Mouse (Mus musculus) thymus, postnatal 36 days (tissue): ENCODE measurements at regions not wholly inside any gene's neighbourhood (a gene's known extent, or its start where the extent isn't known, plus 50 kb on each side); places are given as distances from the start of the nearest gene placed in this dataset.

Experiments
- DNase-seq, 2 experiments: peaks; one replicate each; pipeline ENCODE4 v3.0.0; 2022; ENCODE audit warnings: mixed read lengths in 2 of 2

DNA sequence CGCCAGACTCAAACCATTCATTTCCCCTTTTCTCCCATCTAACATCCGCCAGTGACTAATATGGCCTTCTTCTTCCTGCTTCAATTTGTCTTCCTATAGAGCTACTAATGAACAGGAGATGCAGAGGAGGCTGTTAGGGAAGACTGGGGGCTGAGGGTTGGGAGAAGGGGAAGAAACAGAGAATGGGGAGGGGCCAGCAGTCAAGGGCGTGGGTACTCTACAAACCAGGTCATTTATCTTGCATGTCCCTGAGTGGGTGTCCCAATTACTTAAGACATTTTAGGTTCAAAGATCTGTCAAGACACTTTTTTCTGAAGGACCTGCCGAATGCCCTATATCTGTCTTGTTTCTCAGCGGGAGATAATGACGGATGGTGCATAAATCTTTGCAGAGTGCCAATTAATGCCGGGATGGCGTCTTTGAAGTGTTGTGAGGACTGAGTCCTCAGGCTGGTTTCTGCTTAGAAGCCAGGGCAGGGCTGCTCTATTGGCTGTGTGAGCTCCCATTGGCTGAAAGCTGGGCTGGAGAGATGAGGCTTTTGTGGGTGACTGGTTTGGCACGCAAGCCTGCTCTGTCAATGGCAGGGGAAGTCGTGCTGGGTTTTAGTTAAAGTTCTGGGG lies 294.7 kb upstream of the Ppp2r3a start:
- DNase-seq: no peak

DNA sequence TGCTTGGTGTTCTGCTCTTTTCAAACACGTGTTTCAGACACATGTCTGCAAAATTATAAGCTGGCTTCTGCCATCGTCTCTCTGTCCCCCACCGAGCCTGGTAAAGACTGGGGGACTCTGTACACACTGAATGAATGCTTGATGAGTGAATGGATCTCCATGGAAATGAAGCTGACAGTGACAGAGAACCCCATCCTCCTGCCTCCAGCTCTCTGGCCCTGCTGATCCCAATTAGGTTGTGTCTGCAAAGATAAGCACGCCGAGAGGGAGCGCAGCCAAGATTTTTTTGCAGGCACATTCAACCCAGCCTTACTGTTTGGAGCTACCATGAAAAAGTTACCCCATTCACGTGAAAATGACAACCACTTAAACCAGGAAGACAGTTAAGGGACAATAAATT lies 266.5 kb upstream of the Ppp2r3a start:
- no peak for DNase-seq

DNA sequence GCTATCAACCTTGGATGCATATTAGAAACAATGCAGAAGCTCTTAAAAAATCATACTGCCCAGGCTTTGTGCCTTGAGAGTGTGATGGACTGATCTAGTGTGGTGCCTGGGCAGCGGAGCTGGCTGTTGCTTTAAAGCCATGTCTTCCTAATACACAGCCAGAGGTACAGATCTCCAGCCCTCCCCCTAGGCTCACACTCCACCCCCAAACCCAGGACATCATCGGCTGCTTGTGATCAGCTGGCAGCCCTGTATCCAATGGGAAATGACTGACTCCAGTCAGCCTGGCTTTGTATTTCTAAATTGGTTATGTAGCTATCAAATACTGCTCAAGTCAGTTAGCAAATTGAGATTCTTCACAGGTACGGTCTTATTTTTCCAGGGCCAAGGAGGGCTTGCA lies 259.2 kb upstream of the Ppp2r3a start:
- DNase-seq: no peak

DNA sequence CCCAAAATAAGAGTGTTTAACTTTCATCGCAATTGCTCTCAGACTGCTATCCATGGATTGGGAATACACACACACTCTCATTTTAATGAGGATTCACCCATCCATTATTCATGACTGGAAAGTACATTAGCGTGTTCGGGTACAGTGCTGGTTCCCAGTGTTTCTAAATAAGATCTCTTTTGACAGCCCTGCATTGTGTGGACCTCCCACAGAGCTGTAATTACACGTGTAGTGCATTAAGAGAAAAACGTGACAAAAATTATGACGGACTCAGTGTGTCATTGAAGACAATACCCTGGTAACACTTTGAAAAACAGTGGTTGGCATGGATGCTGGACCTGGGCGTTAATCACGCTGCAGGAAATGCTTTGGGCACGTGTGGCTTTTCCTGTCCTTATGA lies 257.6 kb upstream of the Ppp2r3a start:
- DNase-seq: no peak

DNA sequence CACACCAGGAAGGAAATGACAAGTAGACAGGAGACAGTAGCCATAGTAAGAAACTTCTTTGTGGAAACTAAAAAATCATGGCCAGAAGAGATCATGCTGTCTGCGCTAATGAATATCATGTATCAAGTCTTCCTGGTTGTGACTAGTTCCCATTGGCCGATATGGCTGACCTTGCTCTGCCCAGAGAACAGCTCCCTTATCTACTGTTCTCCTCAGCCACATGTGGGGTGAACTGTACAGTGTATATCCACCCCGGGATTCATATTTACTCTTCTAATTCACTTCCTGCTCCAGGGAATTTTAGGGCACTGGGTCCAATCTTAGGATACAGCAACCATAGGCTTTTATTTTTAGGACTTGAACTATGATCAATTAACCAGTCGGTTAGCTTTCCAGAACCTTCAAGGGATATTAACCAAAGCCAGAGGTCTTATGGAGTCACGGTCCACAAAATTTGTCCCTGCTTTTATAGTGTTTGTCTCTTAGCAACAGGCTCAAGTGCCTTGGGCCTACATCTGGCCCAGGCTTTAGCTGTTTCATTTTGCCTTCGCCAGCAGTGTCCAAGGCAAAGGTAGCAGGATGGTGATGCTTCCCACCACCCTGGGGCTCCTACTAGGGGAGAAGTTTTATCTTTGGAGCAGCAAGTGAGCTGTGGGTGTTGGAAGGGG lies 255.6 kb upstream of the Ppp2r3a start:
- DNase-seq: no peak

DNA sequence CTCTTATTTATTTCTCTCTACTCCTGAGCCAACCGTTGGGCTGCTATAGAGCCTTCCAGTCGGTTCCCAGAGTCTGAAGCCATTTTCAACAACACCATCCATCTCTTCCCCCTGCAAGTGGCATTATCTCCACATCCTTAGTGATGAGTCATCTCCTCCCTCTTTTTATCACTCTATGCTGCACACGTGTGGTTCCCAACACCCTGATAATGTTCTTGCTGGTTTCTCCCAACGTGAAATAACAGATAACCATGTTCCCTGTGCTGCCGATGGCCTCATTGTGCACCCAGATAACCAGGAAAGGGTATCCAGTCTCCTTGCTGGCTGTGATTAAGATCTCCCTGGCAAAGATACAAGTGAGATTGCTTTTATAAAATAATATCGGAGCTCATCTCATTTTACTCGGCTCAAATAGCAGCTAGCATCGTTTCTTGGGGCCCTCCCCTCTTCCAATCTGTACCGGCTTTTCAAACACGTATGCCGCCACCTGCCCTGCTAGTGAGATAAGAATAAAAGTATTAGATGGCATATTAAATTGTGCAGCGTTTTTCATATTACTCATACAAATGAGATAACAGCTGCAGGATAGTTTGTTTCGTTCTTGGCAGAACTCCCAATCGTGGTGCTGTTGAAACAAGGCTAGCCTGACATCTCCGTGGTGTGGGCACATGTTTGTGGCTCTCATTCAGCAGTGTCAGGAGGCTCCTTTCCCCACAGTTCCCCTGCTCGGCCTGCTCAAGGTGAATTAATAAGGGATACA lies 250.3 kb upstream of the Ppp2r3a start:
- no peak for DNase-seq

DNA sequence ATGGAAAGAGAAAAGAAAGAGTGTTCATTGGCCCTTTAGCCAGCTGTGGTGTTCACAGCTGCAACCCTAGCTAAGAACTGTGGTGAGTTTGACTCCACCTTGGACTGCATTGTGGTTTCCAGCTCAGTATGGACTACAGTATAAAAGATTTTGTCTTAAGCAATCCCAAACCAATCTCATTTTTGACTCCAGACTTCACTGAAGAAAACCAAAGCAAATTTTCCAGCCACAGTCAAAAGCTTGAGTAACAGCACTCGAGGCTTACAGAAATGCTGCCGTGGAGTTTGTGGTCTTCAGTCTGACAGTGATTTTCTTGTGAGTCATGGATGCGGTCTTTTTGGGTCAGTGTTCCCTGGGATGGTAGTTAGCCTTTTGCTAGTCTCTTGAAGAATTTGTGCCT lies 249.4 kb upstream of the Ppp2r3a start:
- DNase-seq: no peak

DNA sequence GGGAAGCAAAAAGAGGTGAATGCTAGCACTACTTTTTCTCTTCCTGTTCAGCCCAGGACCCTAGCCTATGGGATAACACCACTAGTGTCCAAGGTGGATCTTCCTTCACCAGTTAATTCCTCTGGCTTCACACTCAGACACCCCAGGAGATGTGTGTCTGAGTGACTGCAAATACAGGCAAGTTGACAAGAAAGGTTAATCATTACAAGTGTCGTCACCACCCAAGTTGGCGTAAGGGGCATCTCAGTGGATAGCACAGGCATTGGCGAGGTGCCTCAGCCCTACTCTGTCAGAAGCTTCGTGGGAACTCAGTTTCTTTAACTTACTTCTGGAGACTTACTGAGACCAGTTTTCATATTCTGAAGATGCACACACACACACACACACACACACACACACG lies 247.1 kb upstream of the Ppp2r3a start:
- DNase-seq: no peak

DNA sequence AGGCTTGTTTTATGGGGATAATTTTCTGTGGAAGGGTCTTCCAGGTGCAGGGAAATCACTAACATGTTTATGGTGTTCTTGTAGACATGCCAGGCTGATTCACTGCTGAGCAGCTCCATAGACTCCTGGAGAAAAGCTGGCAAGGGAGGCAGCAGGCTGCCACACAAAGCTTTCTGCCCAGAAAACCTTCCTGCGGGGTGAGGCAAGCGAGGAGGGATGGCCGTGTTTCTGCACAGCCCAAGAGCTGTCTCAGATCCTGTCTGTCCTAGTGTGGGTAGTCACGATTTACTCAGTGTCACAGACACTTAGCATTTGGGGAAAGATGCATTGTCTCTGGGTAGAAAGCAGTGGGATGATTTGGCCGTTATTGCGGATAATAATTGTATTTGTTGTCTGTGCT lies 244.2 kb upstream of the Ppp2r3a start:
- DNase-seq: no peak

DNA sequence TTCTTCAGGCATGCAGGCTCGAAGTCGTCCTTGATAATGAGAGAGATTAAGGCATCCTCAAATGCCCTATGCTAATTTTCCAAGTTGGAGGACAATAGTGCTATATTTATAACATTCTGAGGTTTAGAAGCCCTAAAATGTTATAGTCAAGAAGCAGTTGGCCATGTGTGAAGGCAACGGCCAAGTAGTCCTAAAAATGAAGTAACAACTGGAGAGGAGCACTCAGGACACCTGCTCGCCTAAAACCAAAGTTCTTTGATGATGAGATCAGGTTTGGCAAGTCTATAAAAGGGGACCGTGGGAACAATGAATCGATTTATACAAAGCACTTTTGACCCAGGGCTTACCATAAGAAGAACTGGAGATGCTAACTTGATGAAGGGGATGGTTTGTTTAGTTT lies 237.4 kb upstream of the Ppp2r3a start:
- no peak for DNase-seq

DNA sequence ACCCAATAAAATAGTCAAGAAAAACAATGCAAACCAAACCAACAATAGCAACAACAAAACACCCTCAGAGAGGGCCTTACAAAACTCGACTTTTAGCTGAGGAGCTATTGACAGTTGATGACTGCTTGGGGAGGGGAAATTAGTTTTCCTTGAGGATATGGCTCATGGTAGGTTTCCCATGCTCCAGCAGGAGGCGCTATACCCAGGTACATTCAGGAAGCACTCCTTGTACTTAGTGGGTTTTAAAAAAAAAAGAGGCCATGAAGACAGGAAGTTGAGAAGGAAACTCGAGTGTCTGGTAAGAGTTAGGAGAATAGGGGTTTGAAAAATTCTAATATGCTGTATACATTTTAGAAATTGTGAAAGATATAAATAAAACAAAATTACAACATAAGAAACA lies 224.6 kb upstream of the Ppp2r3a start:
- DNase-seq: no peak

DNA sequence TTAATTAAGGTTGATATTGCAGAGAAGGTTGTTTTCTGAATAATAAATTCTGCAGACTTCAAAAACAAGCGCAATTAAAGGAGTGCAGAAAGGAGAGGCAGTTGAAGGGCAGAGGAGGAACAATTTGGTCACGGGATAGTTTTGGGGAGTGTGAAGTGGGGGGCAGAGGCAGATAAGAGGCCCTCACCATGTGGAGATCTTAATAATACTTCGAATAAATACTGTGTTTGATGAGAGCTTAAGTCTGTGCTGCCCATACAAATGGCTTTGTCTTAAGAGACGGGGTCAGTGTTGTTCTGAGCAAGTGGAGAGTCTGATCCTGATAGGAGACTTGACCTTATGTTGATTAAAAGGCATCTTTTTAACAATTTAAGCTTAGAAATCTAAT lies 221.5 kb upstream of the Ppp2r3a start:
- no peak for DNase-seq

DNA sequence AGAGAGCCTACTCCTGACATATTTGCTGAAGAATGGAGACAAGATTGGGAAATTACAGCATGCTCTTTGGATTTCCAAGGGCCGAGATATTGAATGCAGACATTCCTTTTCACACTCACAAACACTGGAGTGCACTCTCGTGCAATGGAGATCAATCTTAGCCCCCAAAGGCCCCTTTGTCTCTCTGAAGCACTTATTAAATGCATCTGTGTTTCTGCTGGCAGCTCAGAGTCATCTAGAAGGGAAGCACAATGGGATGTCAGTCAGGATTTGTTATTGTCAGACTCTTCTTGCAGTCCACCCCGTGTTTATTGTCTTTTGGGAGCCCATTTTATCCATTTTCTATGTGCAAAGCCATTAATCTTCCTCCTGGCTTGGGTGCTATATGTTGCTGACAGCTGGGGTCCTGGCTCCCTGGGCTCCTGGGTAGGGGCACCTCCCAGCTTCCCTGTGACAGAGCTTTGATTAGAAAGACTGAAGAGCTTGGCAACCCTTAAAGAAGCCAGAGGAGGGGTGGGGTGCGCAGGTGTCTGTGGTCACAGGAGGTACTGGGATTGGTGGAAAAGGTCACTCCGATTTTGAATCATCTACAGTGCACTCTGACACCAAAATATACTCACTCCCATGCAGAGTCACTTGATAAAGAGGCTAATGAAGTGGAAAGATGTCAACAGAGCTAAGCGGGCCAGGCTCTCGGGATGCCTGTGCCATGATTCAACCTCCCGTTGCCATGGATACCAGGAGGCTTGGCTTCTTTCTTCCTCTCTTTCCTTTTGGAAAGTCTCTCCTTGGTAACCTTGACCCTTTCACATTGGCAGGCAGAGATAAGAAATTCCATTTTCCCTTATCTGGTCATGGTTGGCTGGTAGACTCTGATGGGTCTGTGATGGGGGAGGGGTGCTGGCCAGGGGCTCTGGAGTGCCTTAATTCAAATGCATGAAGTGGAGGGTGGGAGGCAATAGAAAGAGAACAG lies 220.8 kb upstream of the Ppp2r3a start:
- DNase-seq: no peak

DNA sequence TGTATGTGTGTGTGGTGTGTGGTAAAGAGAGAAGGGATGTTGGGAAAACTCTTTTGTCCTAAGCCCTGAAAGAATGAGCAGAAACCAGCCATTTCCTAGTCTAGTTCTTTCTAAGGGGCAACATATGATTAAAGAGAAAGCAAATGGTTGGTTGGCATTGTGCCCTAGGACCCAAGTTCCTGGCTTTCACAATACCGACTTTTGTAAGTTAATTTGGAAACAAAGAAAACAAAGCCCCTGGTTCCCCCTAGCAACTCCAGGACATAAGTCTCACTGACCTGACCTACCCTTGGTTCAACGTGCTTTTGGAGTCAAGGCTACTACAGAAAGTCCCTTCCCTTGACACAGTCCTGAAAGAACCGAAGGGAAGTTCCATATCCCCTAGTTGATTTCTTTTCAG lies 220.1 kb upstream of the Ppp2r3a start:
- DNase-seq: no peak

DNA sequence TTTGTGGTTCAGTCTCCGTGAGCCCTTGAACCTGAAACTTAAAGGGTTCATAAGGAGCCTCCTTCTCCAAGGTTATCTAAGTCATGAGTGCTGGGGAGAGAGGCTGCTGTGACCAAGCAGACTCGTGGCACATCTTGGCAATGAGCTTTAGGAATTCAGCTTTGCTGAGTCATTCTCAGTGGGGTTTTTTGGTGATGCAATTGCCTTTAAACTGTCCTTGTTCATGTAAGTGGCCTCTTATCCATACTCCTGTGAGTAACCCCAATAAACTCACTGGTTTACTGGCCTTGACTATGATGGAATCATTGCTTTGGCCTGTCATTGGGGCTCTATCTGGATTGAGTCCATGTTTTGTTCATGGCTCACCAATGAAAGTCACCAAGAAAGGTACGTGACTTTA lies 218.2 kb upstream of the Ppp2r3a start:
- DNase-seq: no peak

DNA sequence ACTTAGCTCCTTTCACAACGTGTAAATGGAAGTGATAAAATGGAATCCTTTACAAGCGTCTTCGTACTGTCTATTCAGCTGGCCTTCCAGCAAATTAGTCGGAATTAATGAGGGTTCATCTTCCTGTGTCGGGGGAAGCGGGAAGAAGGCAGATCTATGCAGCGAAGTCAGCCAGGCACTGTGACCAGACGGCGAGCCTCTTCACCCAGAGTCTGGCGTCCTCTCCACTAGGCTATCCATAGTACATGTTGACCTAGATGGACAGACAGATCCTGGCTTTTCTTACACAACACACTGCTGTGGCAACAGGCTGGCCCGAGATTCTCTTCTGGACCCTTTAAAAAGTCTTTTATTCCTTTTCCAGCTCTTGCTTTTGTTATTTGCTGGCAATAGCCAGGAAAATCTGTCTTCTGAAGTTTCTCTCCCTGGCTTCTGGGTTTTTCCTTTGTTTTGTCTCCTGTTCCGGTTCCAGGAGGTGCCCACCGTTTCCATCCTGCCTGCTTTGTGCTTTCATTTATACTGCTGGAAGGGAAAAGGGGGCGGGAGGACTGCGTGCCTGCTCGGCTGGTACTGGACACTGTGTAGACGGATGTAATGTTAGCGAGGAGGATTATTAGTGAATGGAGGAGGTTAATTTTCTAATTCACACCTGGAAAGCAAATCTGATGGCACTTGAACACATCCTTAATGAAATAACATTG lies 213.3 kb upstream of the Ppp2r3a start:
- DNase-seq: no peak

DNA sequence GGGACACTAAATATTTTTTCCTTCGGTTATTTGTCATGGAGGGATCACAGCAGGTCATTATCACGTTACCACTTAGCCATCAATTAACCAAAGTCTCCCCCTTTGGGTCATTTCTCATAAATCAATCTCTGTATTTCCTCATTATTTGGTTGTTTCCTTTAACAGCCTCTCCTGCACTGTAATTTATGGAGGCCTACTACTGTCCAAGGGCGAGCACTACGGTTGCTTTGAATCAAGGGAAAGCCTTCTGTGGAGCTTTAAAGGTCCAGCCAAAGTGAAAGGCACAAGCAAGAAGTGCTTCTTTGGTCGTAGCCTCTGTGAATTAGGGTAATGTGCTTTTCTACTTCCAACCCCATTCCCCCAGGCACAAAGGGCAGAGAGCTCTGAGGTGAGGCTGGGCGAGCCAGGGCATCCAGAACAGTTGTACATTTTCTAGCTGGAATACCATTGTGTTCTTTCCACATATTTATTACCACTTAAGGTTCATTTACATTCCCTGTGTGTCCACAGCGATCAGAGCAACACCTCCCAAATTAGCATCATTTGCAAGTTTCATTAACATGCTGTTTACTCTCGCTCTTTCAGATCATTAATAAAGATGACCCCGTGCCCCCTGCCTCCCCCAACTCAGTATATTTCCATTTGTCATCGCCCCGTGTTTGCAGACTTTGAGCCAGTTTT lies 207.5 kb upstream of the Ppp2r3a start:
- DNase-seq: no peak

DNA sequence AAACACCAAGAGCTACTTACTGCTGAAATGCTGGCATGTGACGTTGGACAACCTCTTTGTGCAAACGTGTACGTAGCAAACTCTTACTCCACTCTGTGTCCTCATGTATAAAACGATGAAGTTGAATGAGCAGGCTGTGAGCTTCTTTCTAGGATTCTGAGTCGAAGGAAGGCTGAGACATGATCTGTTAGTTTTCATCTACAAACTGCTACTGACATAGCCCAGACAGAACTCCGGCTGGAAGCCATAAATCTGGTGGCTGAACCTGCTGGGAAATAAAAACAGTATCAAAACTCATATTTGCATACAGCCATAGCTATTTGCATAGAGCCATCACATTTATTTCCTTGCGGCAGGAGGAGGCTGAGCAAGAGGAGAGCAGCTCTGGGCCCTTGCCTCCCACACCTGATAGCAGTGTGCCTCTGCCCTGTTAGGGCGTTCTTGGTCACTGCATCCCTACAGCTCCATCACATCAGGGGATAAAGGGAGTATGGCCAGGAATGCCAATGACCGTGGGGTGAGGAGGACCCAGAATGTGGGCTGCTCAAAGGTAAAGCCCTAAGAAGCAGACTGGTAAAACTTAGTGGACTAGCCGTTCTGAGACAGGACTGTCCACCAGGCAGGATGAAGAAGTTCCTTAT lies 206.8 kb upstream of the Ppp2r3a start:
- no peak for DNase-seq

DNA sequence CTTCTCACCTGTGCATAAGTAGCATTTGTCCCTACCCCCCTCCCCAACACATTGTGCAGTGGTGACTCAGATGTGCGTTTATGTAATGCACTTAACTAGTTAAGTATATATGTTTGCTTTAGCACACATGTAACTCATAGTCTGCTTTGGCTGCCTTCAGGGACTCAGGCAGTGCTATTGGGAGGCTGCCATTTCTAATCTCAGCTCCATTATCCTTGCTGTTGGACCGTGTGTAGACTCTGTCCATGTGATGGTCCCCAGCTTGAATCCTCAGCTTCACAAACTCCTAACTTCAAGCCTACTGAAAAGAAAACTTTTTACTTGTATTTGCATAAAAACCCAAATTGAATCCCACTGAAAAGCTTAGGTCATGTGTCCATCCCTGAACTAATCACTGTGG lies 194.7 kb upstream of the Ppp2r3a start:
- no peak for DNase-seq

DNA sequence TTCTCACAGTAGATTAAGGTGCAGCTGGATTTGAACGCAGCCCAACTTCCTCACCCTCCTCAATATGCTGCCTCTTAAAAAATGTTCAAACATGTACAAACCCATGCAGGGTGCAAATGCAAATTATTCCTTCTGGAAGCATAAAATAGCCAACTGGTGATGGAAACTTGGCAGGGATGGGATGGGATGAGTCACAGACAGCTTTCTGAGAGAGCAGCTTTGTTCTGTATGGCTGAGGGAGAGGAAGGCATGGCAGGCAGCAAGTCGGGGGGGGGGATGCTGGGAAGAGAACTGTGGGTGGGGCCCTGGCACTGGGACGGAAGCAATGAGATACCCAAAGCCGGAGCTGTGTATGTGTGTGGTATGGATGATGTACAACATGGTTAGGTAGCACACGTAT lies 194.2 kb upstream of the Ppp2r3a start:
- DNase-seq: no peak

DNA sequence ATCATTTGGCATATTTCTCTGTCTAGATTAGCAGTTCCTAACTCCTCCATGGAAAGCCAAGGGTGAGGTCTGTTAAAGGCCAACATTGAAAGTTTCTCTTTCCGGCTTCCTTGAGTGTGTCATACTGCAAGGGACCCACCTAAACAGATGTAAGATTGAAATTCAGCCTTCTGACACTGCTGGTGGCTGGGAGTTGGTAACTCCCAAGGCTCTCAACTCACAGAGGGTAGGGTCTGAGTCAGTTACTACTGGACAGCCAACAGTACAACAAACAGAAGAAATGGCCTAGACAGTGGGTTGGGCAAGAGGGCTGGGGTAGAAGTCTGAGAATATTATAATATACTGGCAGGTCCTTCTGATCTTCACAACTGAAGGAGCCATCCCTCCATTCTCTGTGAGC lies 193.7 kb upstream of the Ppp2r3a start:
- DNase-seq: no peak
